Mouse (Mus musculus): ENCODE results near the gene Ctnna2.

Ctnna2 gene

GRCm38 (mm10) chr6:77979241-77979961, at the start of gene Ctnna2:
Gene Ctnna2, minus strand, starts transcription at chr6:77979699.
- DNase-seq (ENCODE audit: low spot score): no peak

- no peak for DNase-seq (ENCODE audit: low spot score)
These were observed 896 bp upstream of the Ctnna2 start for GRCm38 (mm10) chr6:77980137-77981052.

- DNase-seq (ENCODE audit: low spot score): no peak
These were observed 841 bp downstream of the Ctnna2 start for GRCm38 (mm10) chr6:77978476-77979240.

GRCm38 (mm10) chr6:77970545-77971242, 8.8 kb downstream of the Ctnna2 start:
- no peak for DNase-seq (ENCODE audit: low spot score)

- DNase-seq (ENCODE audit: low spot score): no peak
These were observed 9.7 kb downstream of the Ctnna2 start for GRCm38 (mm10) chr6:77969774-77970173.

- DNase-seq (ENCODE audit: low spot score): no peak
These were observed 17.5 kb downstream of the Ctnna2 start for GRCm38 (mm10) chr6:77962011-77962410.

- DNase-seq (ENCODE audit: low spot score): no peak
These were observed 28.2 kb downstream of the Ctnna2 start for GRCm38 (mm10) chr6:77951276-77951675.

- no peak for DNase-seq (ENCODE audit: low spot score)
These were observed 28.8 kb downstream of the Ctnna2 start for GRCm38 (mm10) chr6:77950690-77951089.

GRCm38 (mm10) chr6:77929375-77929774, 50.1 kb downstream of the Ctnna2 start:
- no peak for DNase-seq (ENCODE audit: low spot score)

GRCm38 (mm10) chr6:77873150-77873549, 106.3 kb downstream of the Ctnna2 start:
- DNase-seq (ENCODE audit: low spot score): no peak

GRCm38 (mm10) chr6:77869313-77869712, 110.2 kb downstream of the Ctnna2 start:
- no peak for DNase-seq (ENCODE audit: low spot score)

- DNase-seq (ENCODE audit: low spot score): no peak
These were observed 111.4 kb downstream of the Ctnna2 start for GRCm38 (mm10) chr6:77868119-77868518.

GRCm38 (mm10) chr6:77863379-77863778, 116.1 kb downstream of the Ctnna2 start:
- no peak for DNase-seq (ENCODE audit: low spot score)

GRCm38 (mm10) chr6:77862781-77863180, 116.7 kb downstream of the Ctnna2 start:
- no peak for DNase-seq (ENCODE audit: low spot score)

GRCm38 (mm10) chr6:77849438-77849837, 130.1 kb downstream of the Ctnna2 start:
- DNase-seq (ENCODE audit: low spot score): no peak

- no peak for DNase-seq (ENCODE audit: low spot score)
These were observed 130.7 kb downstream of the Ctnna2 start for GRCm38 (mm10) chr6:77848796-77849195.

GRCm38 (mm10) chr6:77847651-77848050, 131.8 kb downstream of the Ctnna2 start:
- no peak for DNase-seq (ENCODE audit: low spot score)

- no peak for DNase-seq (ENCODE audit: low spot score)
These were observed 140.4 kb downstream of the Ctnna2 start for GRCm38 (mm10) chr6:77839076-77839475.

GRCm38 (mm10) chr6:77838653-77839052, 140.8 kb downstream of the Ctnna2 start:
- no peak for DNase-seq (ENCODE audit: low spot score)

GRCm38 (mm10) chr6:77837543-77837942, 142.0 kb downstream of the Ctnna2 start:
- DNase-seq (ENCODE audit: low spot score): no peak

- no peak for DNase-seq (ENCODE audit: low spot score)
These were observed 144.8 kb downstream of the Ctnna2 start for GRCm38 (mm10) chr6:77834680-77835079.

GRCm38 (mm10) chr6:77827526-77827925, 152.0 kb downstream of the Ctnna2 start:
- DNase-seq (ENCODE audit: low spot score): no peak
